Mouse (Mus musculus) ES-Bruce4 (cell line): Measurements from ENCODE around the gene Gosr2.

ENCODE experiments used
- CTCF ChIP-seq: IDR thresholded peaks from one replicate; pipeline ENCODE4 v1.8.1; 2011; ENCODE audit warnings: low read depth, low read length
- EP300 ChIP-seq: IDR thresholded peaks from 2 replicates; pipeline ENCODE4 v1.6.1; 2011; ENCODE audit warnings: low read depth, low read length; ENCODE audit not compliant: insufficient read depth
- POLR2A ChIP-seq: IDR thresholded peaks from one replicate; pipeline ENCODE4 v1.8.1; 2011; ENCODE audit warnings: low read length; ENCODE audit not compliant: insufficient read depth

DNA sequence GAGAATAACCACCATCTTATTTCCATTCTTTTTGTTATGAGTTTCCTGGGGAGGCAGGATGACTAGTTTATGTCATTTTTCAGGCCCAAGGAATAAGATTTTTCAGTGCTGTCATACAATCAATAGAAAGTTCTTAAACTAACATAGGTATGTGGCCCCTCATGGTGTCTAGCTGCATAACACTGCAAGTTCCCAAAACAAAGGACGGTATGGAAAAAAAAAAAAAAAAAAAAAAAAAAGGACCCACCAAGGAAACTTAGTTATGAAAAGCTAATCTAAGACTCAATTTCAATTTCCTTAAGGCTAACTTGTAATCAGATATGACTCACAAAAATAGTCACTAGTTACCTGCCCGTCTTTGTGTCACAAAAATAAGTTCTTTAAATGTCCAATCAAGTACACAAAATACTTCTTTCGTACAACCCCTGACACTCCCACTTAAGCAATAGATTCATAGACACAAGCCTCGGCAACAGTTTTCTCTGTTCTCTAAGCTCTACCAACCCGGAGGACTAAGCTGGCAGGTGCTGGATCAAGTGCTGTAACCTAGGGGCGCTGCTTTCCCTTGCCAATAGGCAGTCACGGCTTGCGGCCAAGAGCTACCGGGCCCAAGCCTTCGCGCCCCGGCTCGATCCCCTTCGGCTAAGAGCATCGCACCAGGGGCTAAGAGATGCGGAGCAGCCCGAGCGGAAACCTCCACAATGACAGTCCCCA, 690 bp downstream of the Gosr2 start:
- no peak for TF ChIP-seq POLR2A
- no peak for TF ChIP-seq CTCF
- TF ChIP-seq EP300 = no peak
